Mouse (Mus musculus) T-helper 17 cell (primary cell): ENCODE measurements around the gene Arap1.

Source experiments
- in situ Hi-C, 2 experiments: fragments of 300-600 bp; cut with MboI, MseI; formaldehyde crosslinking; loops; 1 replicate in 1 of 2; 2 replicates in 1 of 2; pipeline ENCODE4 v1.15.1; 2025; ENCODE audit warnings: high pct_unique_total_duplicates in 2 of 2

The Arap1 gene

DNA sequence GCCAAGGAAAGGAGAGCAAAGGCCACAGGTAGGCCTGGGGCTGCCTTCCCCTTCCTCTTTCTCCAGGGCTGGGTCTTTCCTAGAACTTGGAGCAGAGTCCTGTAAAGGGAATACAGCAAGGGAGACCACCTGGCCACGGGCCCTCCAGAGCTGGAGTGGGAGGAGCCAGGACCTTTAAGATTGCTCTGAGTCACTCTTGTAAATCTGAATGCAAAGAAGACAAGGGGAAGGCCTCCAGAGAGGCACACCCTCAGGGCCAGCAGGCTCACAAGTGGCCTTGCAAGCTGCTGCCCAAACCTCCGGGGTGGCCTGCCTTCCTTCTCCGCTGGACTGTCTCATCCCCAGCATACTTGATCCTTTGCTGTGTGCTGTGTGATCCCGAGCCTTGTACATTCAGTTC is 13.9 kb downstream of the Arap1 start:
- in situ Hi-C loops = loop anchor here in 1 of 2 experiments (5.0 kb wide), 1 partner anchor 44 kb away; the partner anchor contains the start of gene Stard10

DNA sequence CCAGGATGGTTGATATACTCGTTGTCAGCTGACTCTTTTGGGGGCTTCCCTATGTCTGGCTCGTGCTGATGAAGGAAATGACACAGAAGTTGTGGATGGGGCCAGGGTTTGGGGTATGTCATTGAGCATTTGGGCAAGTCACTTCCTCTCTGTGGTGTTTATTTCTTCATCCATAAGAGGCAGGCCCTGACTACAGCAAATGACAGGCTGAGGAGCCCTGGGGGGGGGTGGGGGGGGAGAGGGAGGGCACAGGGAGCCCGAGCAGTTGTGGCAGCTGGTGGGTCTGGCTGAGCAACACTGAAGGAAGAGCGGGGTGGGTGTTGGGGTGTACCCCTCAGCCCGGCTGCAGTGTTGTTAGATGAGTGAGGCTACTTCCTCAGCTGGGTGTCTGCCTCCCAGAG is 14.9 kb downstream of the Arap1 start:
- in situ Hi-C loops = loop anchor here in 1 of 2 experiments (5.0 kb wide), 1 partner anchor 45 kb away; the partner anchor contains the start of gene Stard10

DNA sequence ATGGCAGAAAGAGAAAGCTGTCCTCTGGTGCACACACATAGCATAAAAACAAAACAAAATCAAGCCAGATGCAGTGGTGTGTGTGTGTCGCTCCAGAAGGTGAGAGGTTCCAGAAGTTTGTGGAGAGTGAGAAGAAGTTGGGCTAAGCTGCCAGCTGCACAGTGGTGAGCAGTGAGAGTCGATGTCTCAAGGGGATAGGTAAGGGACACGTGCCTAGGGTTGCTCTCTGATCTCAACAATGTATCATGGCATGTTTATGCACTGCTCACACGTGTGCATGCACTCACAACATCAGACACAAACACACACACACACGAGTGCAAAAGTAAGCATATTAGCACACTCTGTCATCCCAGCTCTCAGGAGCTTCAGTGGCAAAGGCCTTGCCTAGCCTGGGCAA is 16.0 kb downstream of the Arap1 start:
- in situ Hi-C loops = loop anchor here in 1 of 2 experiments (5.0 kb wide), 1 partner anchor 47 kb away; the partner anchor contains the start of gene Stard10

DNA sequence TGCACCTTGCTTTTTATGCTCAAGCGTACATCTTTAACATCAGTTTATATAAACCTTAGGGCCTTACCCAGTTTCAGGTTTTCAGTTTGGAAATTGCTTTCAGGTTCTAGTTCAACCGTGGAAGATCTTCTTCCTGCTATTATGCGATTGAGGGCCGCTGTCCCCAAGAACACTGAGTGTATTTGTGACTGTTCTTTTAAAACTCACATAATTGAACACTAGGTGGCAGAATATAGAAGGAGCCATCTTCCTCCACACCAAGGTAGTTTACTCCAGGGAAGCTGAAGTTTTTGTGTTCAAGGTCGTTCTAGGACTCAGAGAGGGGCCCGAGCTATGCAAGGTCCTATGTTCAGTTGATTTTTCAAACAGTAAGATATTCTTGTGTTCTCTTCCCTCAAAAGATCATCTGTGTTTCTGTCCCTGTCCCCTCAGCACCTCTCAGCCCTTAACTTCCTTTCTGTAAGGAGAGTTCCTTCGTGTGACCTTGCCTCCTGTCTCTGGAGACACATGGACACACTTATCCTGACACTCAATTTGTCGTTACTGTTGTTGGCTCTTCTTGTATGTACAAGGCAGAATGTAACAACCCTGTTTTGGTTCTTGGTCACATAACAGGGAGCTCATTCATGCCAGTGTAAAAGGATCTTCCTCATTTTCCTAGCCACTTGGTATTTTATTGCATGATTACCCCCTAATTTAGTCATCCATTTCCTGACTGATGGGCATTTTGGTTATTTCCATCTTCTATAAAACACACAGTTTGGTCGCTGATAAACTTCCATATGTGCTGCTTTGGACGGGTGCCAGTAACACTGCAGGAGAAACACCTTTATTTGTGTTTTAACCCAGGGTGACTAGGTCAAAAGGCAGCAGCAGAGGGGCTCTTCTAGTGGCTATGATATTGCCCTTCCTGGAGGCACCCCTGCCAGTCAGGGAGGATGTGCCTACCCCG is 20.3 kb downstream of the Arap1 start:
- in situ Hi-C loops = no loop called here

DNA sequence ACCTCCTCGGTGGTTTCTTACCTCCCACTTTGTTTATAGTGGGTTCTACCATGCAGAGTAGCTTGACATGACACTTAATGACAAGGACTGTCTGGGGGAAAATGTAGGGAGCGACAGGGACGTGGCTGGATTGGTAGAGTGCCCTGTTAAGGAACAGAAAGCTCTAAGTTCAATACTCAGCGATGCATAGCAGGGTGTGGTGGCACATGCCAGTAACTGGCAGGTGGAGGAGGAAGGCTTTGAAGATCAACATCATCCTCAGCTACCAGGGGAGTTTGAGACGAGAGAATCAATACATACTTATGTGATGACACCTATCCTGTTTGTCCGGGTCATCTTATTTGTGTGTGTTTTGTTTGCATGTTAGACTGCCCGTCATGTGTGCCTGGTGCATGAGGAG is 21.8 kb downstream of the Arap1 start:
- in situ Hi-C loops = loop anchor here (5.0 kb wide), 3 partner anchors 52 to 307 kb away; partner anchors contain the start of gene Stard10 (in 1 of the 2)

DNA sequence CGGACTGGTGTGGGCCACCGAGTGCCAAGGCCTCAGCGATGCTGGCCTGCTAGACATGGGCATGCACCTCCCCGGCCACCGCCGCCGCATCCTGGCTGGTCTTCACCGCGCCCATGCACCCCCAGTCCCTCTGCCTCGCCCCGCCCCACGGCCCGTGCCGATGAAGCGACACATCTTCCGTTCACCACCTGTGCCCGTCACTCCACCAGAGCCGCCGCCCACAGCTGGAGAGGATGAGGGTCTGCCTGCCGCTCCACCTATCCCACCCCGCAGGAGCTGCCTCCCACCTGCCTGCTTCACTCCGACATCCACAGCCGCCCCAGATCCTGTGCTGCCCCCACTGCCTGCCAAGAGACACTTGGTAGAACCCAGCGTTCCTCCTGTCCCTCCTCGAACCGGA is 25.2 kb downstream of the Arap1 start:
- in situ Hi-C loops = loop anchor here (5.0 kb wide), 3 partner anchors 56 to 311 kb away; partner anchors contain the start of gene Stard10 (in 1 of the 2)

DNA sequence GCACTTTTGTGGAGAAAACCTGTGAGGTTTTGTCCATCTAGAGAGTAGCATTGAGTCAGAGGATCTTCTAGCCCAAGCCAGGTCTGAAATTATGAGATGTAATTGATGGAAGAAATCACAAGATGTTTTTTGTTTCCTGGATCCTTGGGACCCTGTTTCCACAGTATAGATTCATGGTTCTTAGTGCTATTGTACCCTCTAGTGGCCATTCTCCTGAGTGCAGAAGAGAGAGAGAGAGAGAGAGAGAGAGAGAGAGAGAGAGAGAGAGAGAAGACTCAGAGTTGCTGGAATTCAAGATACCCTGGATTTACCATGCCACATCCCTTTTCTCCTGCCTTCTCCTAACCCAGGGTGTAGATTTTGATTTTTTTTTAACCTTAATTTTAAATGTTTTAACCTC is 26.3 kb downstream of the Arap1 start:
- in situ Hi-C loops = loop anchor here (5.0 kb wide), 3 partner anchors 57 to 312 kb away; partner anchors contain the start of gene Stard10 (in 1 of the 2)

DNA sequence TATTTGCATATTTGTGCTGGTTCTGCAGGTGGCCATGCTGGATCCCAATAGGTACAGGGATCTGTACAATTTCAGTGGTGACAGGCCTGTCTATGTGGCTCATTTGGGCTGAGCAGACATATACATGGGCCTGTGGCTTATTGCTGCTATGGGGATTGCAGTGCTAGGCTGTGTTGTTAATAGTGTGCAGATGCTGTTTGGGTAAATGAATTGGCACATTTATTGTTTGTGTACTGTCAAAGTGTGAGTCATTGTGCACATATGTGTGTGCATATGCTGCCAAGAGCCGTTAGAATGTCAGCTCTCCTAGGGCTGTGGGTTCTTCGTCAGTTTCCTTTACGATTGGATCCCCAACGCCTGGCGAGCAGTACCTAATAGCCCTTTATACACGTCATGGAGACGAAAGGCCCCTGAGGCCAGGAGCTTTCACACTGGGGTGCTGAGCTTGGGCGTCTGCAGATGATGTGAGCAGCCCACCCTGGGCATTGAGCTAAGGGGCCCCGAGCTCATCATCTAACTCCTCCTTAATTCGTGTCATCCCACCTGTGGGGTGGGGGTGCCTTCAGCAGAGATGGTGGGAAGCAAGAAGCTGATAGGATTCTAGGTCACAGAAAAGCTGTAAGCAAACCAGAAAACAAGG is 29.0 kb downstream of the Arap1 start:
- in situ Hi-C loops = no loop called here

DNA sequence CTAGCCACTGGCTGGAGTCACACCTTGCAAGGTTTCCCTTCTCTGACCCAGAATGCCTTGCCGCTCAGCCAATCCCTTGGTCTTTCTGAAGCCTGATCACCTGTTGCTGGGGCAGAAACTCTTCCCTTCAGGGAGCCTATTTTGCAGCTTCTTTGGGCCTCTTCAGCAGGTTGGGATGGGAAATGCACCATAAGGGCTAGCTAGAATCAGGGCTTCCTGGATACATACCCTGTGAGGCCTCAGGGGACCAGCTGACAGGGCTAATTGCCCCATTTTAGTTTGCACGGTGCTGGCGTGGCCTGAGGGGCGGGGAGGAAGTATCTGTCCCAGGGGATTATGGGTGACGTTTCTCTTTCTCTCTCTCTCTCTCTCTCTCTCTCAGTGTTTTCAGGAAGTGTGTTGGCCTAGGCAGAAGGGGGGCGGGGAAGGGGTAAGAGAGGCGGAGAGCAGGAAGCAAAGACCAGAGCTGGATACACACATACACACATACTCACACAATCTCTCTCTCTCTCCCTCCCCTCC is 29.9 kb downstream of the Arap1 start:
- in situ Hi-C loops = no loop called here

DNA sequence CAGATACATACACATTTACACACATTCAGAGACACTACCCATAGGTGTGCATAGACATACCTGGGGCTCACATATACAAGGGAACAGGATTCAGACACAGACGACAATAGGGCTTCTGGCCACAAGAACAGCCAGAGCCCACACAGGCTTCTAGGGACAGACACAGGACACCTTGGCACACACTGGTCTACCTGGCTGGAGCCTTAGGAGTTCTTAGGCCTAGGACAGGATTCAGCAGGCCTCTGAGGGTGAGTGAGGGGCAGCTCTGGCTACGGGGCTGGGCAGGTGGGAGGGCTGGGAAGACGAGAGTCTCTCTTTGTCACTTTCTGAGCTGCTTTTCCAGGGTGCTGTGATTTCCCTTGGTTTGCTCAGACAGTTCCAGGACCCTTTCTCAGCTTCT is 30.4 kb downstream of the Arap1 start:
- in situ Hi-C loops = no loop called here

DNA sequence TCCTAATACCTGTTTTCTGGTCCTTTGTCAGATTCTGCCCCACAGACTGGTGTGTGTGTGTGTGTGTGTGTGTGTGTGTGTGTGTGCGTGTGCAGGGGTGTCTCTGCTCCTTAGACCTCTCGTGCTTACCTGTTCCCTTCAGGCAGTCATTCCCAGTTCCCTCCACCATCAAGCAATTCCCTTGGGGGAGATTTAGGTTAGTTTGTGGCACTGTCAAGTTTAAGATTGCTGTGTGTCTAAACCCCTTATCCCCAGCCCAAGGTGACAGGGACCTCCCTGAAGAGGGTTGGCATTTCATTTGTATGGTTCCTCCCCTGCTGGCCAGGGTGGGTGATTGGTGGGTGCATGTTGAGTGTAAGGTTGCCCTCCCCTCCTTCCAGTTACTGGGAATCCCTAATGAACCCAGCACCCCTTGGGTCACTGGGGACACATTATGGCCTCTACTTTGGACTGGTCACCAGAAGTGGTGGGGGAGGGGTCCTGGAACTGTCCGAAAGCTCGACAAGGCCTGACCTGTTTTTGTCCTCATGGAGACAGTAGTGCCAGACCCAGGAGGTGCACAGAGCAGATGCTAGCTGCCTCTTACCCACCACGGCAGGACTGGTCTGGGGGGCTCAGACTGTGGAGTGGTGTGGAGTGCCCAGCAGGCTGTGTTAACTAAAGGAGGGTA is 31.1 kb downstream of the Arap1 start:
- in situ Hi-C loops = no loop called here

DNA sequence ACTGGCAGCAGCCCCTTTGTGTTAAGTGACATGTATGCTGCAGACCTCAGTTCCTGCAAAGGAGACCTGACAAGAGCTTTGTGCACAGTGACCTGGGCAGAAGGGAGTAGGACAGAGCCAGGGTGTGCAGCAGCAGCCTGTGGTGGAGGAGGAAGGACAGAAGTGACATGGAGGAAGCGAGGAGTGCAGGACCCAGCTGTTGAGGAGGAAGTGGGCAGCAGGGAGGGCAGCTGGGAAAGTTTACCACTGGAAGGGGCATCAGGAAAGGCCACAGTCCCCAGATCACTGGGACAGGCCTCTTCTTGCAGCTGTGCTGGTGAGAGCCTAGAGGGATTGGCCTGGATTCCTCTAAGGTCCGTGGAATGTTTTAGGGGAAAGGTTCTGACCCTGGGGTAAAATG is 31.9 kb downstream of the Arap1 start:
- in situ Hi-C loops = loop anchor here in 1 of 2 experiments (10.0 kb wide), 1 partner anchor 715 kb away; no protein-coding TSS in a partner anchor

DNA sequence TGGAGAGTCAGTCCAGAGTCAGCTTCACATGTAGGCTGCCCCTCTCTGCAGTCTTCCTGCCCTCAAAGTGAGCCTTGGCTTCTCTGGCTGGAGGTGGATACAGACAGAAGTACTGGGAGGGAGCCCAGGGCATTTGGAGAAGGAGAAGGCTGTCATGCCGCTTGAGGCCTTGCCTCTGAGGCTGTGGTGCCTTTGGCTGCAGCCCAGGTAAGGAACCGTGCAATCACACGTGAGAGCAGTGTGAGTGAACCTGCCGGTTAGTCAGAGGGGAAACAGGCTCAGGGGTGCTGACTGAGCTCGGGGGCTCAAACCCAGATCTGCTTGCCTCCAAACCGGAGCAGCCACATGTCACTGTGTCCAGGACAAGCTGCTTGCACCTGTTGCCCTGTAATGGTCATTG is 33.6 kb downstream of the Arap1 start:
- in situ Hi-C loops = loop anchor here in 1 of 2 experiments (10.0 kb wide), 1 partner anchor 713 kb away; no protein-coding TSS in a partner anchor

DNA sequence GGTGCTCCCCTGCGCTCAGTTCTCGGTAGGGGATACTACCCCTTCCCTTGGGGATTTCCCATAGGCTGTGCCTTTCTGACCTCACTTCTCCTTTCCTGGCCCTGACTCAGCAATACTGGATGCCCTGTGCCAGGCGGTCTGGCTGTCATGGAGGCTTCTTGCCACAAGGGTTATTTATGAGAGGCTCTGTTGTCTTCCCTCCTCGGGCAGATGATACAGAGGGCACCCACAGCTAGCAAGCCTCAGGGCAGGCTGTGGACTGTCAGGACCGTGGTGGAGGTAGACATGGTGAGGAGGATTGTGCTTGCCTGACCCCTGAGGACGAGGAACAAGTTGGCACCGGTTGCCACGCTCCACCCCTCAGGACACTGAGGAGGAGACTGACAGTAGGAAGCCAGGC is 34.5 kb downstream of the Arap1 start:
- in situ Hi-C loops = loop anchor here in 1 of 2 experiments (10.0 kb wide), 1 partner anchor 712 kb away; no protein-coding TSS in a partner anchor

DNA sequence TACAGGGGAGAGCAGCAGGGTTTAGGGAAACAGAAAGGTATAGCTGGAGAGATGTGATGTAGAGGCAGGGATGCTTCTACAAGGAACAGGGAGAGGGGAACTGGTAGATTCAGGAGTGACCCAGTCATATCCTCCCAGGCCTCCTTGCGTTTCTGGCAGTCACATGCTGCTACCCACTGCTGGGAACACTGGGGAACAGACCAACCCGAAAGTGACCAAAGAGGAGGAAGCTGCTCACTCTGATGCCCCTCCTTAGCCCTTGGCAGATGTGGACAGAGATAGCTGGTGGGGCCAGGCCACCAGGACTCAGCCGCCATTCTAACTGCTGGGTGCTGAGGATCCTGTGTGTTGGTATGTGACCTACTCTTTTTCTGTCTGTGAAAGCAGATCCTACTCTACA is 35.9 kb downstream of the Arap1 start:
- in situ Hi-C loops = loop anchor here in 1 of 2 experiments (10.0 kb wide), 1 partner anchor 711 kb away; no protein-coding TSS in a partner anchor

DNA sequence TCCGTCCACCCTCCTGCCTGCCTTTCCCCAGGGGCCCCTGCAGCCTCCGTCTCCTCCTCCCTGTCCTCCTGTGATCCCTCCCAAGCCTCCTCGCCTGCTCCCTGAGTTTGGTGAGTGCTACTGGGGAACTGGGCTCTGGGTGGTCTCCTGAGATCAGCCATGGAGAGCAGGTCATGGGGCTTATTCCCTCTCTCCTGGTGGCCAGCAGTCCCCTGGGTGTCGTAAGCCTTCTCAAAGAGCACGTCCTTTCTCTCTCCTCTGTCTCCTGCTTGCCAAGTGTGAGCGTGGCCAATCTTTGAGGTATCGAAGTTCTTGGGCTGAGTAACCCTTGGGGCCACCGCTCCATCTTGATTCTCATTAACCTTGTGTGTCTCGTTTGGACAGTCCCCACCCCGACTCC is 37.1 kb downstream of the Arap1 start:
- in situ Hi-C loops = loop anchor here in 1 of 2 experiments (10.0 kb wide), 1 partner anchor 710 kb away; no protein-coding TSS in a partner anchor

DNA sequence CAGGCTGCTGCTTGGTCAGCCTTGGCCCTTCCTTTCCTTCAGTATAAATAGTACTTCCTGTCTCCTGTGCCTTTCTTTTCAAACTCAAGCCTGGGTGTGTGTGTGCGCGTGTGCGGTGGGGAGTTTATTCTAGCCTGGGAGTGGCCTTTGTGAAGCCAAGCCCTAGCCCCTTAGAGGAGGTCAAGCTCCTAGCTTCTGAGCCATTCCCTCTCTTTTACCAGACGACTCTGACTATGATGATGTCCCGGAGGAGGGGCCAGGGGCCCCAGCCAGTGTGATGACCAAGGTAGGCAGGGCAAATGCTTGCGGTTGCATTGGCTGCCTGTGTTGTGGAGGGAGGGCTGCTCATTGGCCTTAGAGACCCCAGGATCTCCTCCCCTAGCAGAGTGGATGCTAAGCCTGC is 37.5 kb downstream of the Arap1 start:
- in situ Hi-C loops = loop anchor here in 1 of 2 experiments (10.0 kb wide), 1 partner anchor 709 kb away; no protein-coding TSS in a partner anchor

DNA sequence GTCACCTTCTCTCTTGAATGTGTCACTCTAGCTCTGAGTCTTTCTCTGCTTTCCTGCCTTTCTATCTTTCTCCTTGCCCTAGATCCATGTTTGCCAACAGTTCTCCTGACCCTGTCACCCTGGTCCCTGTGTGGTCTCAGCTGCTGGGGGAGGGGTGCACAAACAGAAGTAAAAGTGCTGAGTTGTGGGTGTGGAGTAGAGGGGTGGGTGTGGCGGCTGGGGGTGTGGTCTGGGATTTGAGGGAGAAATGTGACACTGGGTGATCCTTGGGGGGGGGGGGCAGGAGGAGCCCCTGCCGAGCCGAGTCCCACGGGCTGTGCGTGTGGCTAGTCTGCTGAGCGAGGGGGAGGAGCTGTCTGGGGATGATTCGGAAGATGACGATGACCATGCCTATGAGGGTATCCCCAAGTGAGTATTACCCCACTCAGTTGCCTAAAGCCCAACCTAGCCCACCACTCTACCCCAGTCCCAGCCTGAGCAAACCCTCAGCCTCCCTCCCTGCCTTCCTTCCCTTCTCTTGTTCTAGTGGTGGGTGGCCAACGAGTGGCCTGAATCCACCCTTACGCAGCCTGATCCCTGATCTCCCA is 38.1 kb downstream of the Arap1 start:
- in situ Hi-C loops = loop anchor here in 1 of 2 experiments (10.0 kb wide), 1 partner anchor 709 kb away; no protein-coding TSS in a partner anchor

DNA sequence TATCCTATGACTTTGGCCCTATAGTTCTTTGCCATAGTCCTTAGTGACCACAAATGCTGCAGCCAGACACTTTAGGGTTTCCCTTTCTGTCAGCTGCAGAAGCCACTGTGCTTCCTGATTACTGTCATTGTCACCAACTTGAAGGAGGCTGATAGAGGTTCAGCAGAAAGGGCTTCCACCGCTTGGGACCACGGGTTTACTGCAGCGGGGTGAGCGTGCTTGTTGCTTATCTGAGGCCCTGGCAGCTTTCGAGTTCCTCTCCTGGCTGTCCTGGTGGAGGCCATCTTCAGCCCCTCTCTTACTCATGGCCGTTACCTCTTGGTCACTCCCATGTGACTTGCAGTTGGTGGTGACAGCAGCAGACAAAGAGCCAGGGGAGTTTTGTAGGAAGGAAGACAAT is 41.4 kb downstream of the Arap1 start:
- in situ Hi-C loops = loop anchor here in 1 of 2 experiments (10.0 kb wide), 1 partner anchor 706 kb away; no protein-coding TSS in a partner anchor

DNA sequence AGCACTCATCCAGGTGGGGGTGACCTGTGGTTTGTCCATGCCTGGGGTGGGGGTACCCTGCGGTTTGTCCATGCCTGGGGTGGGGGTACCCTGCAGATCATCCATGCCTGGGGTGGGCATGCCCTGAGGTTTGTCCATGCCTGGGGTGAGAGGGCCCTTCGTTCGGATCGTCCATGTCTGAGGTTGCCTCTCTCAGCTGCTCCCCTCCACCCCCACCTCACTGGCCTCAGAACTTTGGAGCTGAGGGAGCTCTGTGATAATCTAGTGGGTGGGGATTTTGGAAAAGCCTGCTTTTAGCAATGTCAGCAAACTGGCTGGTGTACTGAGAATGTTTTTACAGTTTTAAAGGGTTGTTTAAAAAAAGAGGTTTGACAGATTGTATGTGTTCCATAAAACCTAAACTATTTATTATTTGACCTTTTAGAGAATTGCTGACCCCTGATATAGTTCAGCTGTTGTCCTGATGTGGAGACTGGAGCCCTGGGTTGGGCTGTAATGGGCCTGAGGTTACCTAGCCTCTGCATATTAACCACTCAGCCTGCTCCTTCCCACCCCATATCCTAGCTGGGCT is 44.1 kb downstream of the Arap1 start:
- in situ Hi-C loops = no loop called here
